Mouse (Mus musculus): ENCODE measurements around the gene Inafm2.

- TF ChIP-seq POLR2A (IDR thresholded peaks at IDR 0.05; ENCODE audit: borderline replicate concordance, extremely low read depth, insufficient read depth, insufficient read length, poor library complexity, severe bottlenecking) (no peak), CTCF (IDR thresholded peaks at IDR 0.05; ENCODE audit: borderline replicate concordance, extremely low read depth, insufficient read depth, insufficient read length) (no peak)
Measured at GRCm38 (mm10) chr2:118763469-118763868, 17.9 kb downstream of the Inafm2 start.

All from brain, embryonic 14.5 days (tissue).